Mouse (Mus musculus): ENCODE data around the gene Tmem132d.

The Tmem132d gene

DNA sequence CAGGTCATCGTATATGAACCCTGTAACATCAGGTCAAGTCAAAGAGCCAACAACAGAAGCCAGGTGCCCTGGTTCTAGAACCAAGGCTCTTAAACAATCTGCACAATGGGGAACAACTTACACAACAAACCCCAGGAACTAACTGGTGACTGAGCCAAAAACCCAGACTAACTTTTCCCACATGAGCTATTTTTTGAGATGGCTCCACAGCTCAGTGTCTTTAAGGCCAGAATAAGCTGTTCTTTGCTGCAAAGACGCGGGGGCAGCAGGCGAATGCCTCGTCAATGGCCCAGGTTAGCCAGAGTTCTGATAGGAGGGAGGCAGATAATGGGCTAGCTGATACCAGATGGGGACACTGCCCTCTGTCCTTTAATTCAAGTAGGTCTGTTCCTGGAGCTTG, 221.8 kb downstream of the Tmem132d start:
- DNase-seq (ENCODE audit: low read depth, low spot score), result no peak

DNA sequence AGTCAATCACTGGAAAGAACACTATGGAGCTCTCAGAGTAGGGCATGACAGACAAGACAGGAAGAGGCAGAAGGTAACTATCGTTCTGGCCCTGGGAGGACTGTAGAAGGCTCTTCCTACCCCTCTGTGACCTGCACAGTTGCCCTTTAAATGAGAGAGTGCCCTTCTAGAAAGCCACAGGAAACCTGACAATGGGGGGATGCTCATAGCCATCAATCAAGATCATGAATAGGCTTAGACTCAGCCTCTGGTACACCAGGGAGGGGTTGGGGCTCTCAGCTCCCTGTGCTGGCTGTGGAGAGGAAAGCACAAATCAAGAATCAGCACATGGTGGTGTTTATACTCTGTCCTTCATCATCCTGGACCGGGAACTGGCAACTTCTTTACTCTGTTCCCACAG, 227.2 kb downstream of the Tmem132d start:
- no peak for DNase-seq (ENCODE audit: low read depth, low spot score)

DNA sequence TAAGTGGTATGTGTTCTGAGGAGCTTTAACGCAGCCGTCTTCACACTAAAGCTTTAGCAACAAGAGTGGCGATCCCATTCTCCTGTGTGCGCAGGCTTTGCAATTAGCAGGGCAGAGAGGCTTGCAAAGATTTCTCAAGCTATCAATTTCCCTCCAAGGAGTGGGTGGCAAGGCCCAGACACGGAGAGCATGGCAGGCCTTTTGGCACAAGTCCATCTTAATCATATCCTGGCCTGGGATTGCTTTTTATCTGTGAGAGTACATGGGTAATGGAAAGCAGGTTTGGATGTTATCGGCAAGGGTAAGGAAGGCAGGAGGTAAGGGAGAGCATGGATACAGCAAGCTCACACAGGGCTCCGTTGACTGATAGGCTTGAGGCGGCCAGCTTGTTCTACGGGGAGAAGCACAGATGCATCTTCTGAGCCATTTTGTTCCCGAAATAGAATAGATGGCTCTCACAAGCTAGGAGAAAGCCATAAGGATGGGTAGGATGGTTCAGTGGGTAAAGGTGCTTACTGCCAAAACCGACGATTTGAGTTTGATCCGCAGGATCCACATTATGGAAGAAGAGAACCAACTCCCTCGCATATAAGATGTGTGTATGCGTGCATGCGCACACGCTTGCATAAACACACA, 228.1 kb downstream of the Tmem132d start:
- DNase-seq (ENCODE audit: low read depth, low spot score), result no peak

DNA sequence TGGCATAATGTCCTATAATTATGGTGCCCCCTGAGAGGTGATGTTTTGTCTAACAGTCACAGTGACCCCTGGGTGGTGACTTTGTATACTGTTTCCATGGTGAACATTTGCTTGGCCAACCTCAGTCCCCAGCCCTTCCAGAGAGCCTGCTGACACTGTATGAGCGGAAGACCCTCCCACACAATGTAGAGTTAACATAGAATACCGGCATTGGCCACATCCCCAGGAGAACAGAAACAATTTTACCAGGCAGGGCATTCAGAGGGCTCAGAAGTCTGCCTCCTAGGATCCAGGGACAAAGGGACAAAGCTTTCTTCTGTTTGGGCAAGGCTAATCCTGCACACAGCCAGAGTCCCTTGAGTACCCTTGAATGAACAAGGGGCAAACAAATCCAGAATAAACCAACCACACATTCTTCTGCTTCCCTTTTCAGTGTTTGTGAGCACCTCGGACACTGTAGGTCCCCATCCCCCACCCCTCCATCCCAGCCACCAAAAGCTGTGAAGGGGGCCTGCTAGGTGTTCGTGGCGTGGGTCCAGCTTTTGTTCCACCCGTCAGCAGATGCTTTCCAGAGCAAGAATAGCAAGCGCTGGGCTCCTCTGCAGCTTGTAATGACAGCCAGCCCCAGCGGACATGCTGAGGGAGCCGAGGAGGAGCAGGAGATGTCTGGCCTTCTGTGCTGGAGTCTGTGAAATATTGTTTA, 228.8 kb downstream of the Tmem132d start:
- DNase-seq (ENCODE audit: low read depth, low spot score), result no peak

DNA sequence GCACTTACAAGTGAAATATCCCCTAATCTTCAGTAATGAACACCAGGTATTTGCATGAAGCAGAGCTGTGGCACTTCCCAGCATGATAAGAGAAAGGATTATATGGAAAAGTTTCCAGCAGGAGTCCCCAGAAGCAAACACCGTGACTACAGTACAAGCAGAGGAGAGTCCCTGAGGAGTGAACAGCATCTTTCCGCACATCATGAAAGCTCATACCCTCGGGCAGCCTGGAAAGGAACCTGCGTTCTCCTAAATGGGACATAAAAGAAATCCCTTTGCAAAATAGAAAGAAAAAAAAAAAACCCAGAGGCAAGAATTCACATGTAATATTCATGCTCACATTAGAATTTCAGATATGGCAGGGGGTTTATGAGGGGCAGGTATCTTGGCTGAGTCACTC, 238.8 kb downstream of the Tmem132d start:
- no peak for DNase-seq (ENCODE audit: low read depth, low spot score)

DNA sequence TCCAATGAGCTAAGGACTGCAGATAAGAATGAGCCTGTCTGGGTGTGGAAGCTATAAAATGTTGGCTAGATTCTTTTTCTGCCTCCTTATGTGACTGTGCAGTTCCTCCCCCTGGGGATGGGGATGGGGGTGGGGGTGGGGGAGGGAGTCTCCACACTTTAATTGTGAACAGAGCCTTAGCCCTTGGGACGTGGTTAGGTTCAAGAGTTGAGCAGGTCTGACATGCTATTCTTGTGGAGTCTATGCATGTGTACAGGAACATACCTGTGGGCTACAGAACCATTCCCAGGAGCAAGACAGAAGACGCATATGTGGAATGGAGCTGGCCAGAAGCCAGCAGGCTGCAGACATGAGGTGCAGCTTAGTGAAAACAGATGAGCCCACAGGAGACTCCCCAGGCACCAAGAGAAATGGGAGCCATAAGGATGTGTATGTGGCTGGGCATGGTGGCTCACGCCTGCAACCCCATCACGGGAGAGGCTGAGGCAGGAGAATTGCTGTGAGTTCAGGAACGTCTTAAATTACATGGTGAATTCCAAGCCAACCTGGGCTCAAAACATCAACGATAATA, 240.3 kb downstream of the Tmem132d start:
- no peak for DNase-seq (ENCODE audit: low read depth, low spot score)

DNA sequence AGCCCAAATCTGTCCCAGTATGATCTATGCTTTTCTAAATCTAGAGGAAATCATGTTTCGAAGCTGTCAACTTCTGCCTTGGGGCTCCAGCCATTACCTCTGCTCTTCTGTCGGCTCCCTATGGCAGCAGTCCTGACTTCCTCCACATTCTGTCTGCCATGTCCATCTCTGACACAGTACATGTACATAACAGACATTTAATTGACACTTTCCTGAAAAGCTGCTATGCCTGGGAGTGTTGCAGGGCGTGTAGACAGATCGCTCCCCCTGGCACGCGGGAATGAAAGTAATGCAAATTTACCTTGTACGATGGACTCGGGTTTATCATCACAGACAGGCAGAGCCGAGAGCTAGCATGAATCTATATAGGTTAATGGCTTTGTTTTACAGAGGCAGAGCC, 241.2 kb downstream of the Tmem132d start:
- no peak for DNase-seq (ENCODE audit: low read depth, low spot score)

DNA sequence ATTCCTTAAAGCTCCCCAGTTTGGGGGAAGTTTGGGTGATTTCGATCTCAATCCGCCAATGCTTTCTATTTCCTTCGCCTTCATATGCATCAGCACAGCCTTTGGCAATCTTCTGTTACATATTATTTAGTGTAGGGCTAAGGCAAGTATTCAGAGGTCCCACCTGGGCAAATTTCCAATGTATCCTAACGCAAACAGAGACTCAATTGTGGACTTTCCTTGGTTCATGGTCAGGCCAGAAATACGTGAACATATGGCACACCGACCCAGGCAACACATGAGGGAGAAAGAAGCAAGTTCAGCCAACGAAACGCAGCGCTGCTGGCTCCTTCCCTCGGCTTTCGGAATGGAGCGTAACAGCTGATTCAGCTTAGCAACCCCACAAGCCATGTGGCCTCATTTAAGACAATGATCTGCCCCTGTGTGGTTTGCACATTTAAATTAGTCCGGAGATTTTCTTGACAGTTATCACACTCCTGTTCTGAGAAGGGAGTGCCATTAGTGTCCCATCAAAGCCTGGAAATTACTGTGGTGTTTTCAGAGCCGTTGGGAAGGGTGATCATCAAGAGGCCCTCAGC, 242.5 kb downstream of the Tmem132d start:
- DNase-seq (ENCODE audit: low read depth, low spot score), result no peak

DNA sequence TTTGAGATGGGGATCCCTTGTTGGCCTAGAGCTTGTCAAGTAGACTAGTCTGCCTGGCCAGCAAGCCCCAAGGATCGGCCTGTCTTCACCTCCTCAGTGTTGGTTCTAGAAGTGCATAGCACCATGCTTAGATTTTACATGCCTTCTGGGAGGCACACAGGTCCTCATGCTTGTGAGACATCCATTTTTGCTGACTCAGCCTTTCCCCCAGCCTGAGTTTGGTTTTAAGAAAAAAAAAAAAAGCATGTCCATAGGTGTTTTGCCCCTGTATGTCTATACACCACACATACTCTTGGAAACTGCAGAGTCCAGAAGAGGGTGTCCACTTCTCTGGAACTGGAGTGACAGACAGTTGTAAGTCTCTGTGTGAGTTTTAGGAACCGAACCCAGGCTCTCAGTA, 256.6 kb downstream of the Tmem132d start:
- no peak for DNase-seq (ENCODE audit: low read depth, low spot score)

DNA sequence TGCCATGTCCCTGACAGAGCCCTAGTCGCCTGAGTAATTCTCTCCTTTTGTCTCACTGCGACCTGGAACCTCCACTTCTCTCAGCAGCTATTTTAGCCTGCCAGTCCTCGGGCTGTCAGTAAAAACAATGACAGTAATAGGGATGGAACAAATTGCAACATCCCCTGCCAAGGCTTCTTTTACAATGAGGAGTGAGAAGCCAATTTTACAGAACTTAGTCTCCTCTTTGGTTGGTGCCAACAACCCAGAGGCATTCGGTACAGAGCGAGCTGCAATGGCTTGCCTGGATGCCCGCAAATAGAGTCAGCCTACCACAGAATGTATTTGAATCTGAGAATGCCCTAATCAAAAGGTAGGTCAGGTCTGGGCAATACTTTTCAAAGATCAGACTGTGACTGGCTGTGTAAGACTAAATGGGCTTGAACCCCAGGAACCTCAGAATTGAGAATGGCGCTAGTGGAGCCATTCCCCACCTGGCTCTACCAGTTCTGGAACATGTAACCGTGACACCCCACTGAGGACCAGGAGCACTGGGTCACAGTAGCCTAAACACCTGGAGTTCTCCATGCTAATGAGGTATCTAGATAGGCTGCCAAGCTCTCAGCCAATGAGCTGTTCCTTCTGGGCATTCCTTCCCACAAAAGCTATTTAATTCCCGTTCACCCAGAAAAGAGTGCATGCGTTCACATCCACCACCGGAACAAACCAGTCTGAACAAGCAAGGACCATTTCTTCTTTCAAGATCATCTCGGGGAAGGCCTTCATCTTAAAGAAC, 273.8 kb downstream of the Tmem132d start:
- no peak for DNase-seq (ENCODE audit: low read depth, low spot score)

DNA sequence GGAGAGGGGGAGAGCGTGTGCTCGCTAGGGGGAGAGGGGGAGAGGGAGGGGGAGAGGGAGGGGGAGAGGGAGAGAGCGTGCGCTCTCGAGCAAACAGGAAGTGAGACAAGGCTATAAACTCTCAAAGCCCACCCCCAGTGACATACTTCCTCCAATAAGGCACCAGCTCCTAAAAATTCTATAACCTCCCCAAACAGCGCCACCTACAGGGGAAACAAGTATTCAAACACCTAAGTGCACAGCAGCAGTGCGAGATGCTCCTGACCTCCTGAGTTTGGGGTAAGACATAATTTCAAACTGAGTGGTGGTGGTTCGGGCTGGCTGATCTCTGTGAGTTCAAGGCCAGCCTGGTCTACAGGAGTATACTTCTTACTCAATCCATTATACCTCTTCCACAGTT, 281.4 kb downstream of the Tmem132d start:
- DNase-seq (ENCODE audit: low read depth, low spot score), result no peak

DNA sequence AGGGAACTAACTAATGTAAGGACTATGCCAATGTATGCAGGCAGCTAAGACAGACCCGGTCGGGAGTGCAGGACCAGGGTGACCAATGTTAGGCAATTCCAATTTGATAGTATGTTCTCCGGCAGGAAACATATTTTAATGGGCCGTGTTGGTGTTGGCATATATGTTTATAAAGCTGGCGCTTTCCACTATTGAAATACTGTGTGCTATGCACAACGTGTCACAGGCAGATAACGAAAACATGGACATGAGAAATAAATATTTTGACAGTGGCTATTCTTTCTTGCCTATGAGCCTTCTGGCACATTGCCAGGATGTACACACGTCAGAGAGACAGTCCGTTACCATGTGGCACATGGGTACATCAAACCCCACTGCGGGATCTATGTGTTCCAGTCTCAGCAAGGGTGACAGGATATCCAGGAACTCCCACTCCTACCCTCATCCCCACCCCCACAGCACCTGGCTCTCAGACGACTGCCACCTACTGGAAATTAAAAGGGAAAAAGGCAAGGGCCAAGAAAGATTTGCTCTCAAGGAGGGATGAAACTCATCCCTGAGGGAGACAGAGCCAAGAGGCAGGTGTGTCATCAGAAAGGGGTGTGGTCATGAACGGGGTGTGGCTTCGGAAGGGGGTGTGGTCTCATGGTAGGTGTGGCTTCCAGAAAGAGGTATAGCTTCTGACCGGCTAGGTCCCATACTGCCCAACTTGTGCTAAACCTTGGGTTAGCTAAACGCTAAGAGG, 285.8 kb downstream of the Tmem132d start:
- no peak for DNase-seq (ENCODE audit: low read depth, low spot score)

DNA sequence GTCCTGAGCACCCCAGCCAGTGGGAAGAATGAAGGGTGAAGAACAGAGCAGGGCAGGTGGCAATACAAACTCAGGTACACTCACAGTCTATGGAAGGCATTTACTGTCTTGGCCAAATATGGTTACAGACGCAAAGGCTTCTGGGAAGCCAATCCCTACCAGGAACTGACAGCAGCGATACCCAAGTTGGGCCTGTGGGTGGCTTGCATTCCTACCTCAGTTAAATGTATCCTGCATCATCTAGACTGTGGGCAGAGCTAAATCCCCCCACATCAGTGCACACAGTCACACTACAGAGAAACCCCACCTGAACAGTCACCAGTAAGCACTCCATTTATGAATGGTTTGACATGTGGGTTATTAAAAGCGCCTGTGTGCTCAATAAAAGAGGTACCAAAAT, 288.1 kb downstream of the Tmem132d start:
- no peak for DNase-seq (ENCODE audit: low read depth, low spot score)

DNA sequence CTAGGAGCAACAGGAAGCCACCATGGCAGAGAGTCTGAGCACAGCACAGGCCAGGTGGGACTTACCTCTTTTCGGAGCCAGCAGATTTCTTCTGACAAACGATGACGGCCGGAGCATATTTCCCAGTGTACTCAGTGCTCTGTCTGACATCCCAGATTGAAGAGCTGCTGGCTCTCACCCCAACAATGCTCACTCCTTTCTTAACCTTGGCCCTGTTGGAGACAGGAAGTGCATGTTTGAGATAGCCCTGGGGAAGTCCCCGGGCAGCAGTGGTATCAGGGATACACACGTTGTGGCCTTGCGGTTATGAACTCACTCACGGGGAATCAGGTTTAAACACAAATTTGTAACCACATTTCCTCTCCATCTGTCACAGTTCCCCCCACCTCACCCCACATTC, 296.1 kb downstream of the Tmem132d start:
- DNase-seq (ENCODE audit: low read depth, low spot score), result no peak

DNA sequence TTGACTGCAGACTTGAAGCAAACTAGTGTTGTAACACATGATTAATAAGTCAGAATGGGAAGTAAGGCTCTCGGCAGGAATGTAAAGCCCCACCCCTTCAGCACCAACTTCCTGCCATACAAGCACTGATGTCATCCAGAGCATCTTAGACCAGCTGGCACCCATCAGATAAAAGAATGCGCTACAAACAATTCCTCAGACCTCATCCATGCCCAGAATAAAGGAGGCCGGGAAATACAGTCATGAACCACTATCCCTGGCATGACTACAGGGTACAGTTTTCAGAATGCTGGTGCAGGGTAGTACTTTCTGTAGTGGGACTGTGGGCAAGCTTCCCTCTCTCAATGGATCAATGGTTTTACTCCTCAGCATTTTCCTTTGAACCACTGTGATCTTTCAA, 310.2 kb downstream of the Tmem132d start:
- no peak for DNase-seq (ENCODE audit: low read depth, low spot score)

DNA sequence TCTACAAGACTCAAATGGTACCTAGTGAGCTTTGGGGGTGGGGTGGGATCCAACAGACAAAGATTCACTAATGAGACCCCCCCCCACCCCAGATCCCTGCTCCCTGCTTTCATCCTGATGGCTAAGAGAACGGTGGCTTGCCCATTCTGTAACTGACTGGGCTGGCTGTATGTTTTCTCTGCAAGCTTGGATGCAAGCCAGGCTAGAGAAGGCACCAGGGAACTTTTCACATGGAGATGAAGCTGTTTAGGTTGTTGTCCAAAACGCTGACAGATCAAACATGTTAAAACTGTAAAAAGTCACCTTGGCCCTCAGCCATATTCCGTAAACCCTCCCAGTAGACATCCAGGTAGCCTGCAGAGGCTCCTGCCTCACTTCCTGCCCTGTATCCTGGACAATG, 313.7 kb downstream of the Tmem132d start:
- DNase-seq (ENCODE audit: low read depth, low spot score), result no peak

DNA sequence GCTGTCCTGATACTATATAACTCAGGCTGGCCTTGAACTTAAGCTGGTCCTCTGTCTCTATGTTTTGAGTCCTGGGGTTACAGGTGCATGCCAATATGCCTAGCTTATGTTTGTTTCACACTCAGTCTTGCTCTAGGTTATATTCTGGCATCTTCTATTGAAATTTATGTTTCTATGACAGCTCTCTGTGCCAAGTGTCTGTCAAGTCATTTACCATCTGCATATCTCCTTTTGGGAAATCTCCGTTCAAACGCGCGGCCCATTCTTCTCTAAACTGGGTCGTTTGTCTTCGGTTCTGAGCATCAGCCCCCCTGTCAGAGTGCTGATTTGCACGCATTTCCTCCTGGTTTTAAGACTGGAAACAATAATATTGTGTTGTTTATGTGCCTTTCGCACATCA, 319.8 kb downstream of the Tmem132d start:
- no peak for DNase-seq (ENCODE audit: low read depth, low spot score)

DNA sequence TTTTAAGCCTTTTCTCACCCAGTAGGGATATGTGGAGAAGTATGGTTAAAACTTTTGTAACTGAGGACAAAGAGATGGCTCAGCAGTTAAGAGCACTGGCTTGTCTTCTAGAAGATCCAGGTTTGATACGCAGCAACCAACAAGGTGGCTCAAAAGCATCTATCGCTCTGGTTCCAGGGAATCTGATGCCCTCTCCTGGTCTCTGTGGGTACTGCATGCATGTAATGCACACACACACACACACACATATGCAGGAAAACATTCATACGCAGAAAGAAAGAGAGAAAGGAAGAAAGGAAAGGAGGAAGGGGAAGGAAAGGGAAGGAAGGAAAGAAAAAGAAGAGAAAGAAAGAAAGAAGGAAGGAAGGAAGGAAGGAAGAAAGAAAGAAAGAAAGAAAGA, 320.4 kb downstream of the Tmem132d start:
- DNase-seq (ENCODE audit: low read depth, low spot score), result no peak

DNA sequence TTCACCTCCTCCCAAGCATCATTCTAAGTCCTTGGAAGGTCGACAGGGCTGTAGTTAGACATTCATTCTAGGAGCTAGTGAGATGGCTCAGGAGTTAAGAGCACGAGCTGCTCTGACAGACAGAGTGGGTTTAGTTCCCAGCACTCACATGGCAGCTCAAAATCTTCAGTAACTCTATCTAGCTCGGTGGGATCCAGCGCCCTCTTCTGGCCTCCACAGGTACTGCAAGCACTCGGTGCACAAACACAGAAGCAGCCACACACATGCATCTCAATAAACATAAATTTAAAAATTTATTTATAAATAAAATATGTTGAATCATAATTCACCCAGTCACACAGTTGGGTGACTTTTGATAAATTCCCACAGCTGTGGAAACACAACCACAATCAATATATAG, 321.2 kb downstream of the Tmem132d start:
- no peak for DNase-seq (ENCODE audit: low read depth, low spot score)

DNA sequence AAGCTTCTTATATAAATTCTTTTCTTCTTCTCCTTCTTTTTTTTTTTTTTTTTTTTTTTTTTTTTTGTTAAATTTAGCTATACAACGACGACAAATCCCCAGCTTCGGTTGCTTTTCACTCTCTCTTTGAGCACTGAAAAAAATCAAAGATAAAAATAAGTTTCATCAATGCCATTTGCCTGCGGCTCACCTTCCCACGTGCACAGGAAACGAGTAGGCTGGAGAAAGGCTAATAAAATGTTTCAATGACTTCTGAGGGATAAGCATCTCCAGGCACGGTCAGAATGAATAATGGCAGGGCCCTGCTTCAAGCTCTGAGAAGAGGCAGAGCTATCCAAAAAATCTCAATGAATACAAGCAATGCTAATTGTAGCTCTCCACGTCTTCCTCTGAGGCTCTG, 330.3 kb downstream of the Tmem132d start:
- no peak for DNase-seq (ENCODE audit: low read depth, low spot score)

DNA sequence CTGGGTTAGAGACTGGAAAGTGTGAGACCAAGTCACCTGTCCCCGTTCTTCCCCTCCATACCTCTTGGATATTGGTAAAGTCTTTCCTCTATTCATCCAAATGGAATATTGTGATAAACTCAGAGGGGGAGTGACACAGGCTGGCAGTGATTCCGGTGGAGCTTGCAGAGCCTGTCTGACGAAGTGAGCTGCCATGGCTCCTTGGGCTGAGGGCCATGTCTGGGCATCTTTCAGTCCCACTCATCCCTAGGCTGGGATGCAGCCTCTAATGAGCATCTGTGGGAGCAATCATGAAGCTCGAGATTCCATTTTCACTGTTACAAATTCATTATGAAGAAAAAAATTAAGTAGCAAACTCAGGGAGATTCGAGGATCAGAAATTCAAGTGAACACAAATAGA, 332.5 kb downstream of the Tmem132d start:
- no peak for DNase-seq (ENCODE audit: low read depth, low spot score)

DNA sequence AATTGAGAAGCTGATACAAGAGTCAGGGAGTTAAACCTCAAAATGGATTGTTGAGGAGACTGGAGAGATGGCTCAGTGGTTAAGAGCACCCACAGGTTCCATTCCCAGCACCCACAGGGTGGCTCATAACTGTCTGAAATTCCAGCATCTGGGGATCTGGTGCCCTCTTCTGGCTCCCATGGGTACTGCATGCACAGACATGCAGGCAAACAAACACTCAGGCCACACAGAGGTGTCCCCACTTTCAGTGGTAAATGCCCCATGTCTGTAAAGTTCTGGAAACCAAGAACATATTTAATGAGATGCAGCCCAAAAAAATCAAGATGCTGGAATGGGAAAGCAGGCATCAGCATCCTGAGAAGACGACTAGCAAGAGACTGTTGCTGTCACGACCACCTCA, 333.4 kb downstream of the Tmem132d start:
- no peak for DNase-seq (ENCODE audit: low read depth, low spot score)
